Mouse (Mus musculus): ENCODE measurements at regions not wholly inside any gene's neighbourhood (a gene's known extent, or its start where the extent isn't known, plus 50 kb on each side); places are given as distances from the start of the nearest gene placed in this dataset.

DNA sequence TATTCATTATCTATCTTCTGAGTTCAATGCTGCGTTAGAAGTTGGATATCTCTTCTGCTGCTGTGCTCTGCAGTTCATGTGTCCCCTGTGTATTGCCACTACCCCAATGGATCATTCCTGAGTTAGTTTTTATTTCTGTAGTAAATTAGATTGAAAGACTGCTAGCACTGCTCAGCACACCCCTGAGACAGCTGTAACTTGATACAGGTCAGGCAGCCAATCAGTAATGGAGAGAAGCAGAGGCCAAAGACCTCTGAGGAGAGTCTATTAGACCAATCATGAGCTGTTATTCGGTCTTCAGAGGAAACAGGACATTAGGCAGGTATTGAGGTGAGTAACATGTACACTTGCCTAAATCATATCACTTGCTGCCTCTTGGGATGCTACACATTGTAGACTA lies 837.5 kb upstream of the Chordc1 start:
- Histone ChIP-seq H3K79me2 (replicated peaks; ENCODE audit: control insufficient read depth, extremely low read depth, insufficient read depth, poor library complexity, severe bottlenecking) (no peaks in the 10 kb centered on the region), H3K9ac (ENCODE audit: insufficient read depth, low read depth) (no peak overlapping the region), H3K4me1 (ENCODE audit: control insufficient read depth in 1 of 2, insufficient read depth in 2 of 2) (no peaks in the 10 kb centered on the region), H3K27ac (ENCODE audit: insufficient read depth, low read depth) (no peak overlapping the region), H3K27me3 (replicated peaks) (no peaks in the 10 kb centered on the region), H3K36me3 (replicated peaks in 1 of 2; ENCODE audit: control insufficient read depth in 1 of 2, insufficient read depth in 1 of 2, low read length in 1 of 2) (no peaks in the 10 kb centered on the region), H3K9me3 (replicated peaks; ENCODE audit: low read length) (no peaks in the 10 kb centered on the region), H3K4me3 (replicated peaks in 1 of 3; ENCODE audit: low read depth in 2 of 3, low read length in 2 of 3, poor library complexity in 1 of 3) (no peak overlapping the region), H3K4me2 (ENCODE audit: insufficient read depth, low read depth, poor library complexity, severe bottlenecking) (no peak overlapping the region)
- TF ChIP-seq EP300 (IDR thresholded peaks at IDR 0.05; ENCODE audit: low read length) (no peak), RCOR1 (conservative IDR thresholded peaks at IDR 0.05; ENCODE audit: low read depth, low read length) (no peak), NELFE (IDR thresholded peaks at IDR 0.05; ENCODE audit: low read depth, low read length) (no peak), TCF12 (IDR thresholded peaks at IDR 0.05; ENCODE audit: low read depth, low read length) (no peak), GABPA (IDR thresholded peaks at IDR 0.05; ENCODE audit: insufficient replicate concordance, low read depth, low read length) (no peak)
- no peak for DNase-seq (ENCODE audit: extremely low read depth)
- dilution Hi-C loops (cut with MboI; ENCODE audit: extremely low pct_ligation_motif_present, extremely low pct_unique_long_range_greater_than_20kb, low sequenced_read_pairs): no loop called here
- in situ Hi-C loops (cut with MboI; ENCODE audit: low pct_ligation_motif_present, low pct_unique_long_range_greater_than_20kb, low sequenced_read_pairs): no loop called here

- no peak overlapping the region for H3K4me2 ChIP-seq (ENCODE audit: insufficient read depth, low read depth, poor library complexity, severe bottlenecking)
- no peaks in the 10 kb centered on the region for H3K27me3 ChIP-seq (replicated peaks)
- H3K36me3 ChIP-seq (replicated peaks in 1 of 2; ENCODE audit: control insufficient read depth in 1 of 2, insufficient read depth in 1 of 2, low read length in 1 of 2): no peaks in the 10 kb centered on the region
- no peak overlapping the region for H3K4me3 ChIP-seq (replicated peaks in 1 of 3; ENCODE audit: low read depth in 2 of 3, low read length in 2 of 3, poor library complexity in 1 of 3)
- no peaks in the 10 kb centered on the region for H3K4me1 ChIP-seq (ENCODE audit: control insufficient read depth in 1 of 2, insufficient read depth in 2 of 2)
- H3K9ac ChIP-seq (ENCODE audit: insufficient read depth, low read depth): no peak overlapping the region
- TF ChIP-seq ZC3H11A (IDR thresholded peaks at IDR 0.05; ENCODE audit: low read depth, low read length) (no peak), TCF12 (IDR thresholded peaks at IDR 0.05; ENCODE audit: low read depth, low read length) (no peak), JUND (conservative IDR thresholded peaks at IDR 0.05; ENCODE audit: low read depth, low read length) (no peak), UBTF (IDR thresholded peaks at IDR 0.05; ENCODE audit: low read depth, low read length) (no peak), RAD21 (IDR thresholded peaks at IDR 0.05; ENCODE audit: low read depth, low read length) (no peak), ZNF384 (IDR thresholded peaks at IDR 0.05; ENCODE audit: low read depth, low read length) (no peak), HCFC1 (IDR thresholded peaks at IDR 0.05; ENCODE audit: low read depth, low read length) (no peak), CTCF (conservative IDR thresholded peaks at IDR 0.05 in 1 of 2, IDR thresholded peaks at IDR 0.05 in 1 of 2; ENCODE audit: low read depth in 2 of 2, low read length in 2 of 2) (no peak)
- H3K9me3 ChIP-seq (replicated peaks; ENCODE audit: low read length): peaks cover 2% of the 10 kb centered on the region
- no peaks in the 10 kb centered on the region for H3K79me2 ChIP-seq (replicated peaks; ENCODE audit: control insufficient read depth, extremely low read depth, insufficient read depth, poor library complexity, severe bottlenecking)
- in situ Hi-C loops (cut with MboI; ENCODE audit: low pct_ligation_motif_present, low pct_unique_long_range_greater_than_20kb, low sequenced_read_pairs) (no loop called here), dilution Hi-C loops (cut with MboI; ENCODE audit: extremely low pct_ligation_motif_present, extremely low pct_unique_long_range_greater_than_20kb, low sequenced_read_pairs) (no loop called here)
- DNase-seq (ENCODE audit: extremely low read depth): no peak
- no peak overlapping the region for H3K27ac ChIP-seq (ENCODE audit: insufficient read depth, low read depth)
Observed at GRCm38 (mm10) chr9:17466379-17466778, 825.5 kb upstream of the Chordc1 start.

GRCm38 (mm10) chr9:17484701-17485422 lies 807.1 kb upstream of the Chordc1 start:
- no peak overlapping the region for H3K4me2 ChIP-seq (ENCODE audit: insufficient read depth, low read depth, poor library complexity, severe bottlenecking)
- no peaks in the 10 kb centered on the region for H3K36me3 ChIP-seq (replicated peaks in 1 of 2; ENCODE audit: control insufficient read depth in 1 of 2, insufficient read depth in 1 of 2, low read length in 1 of 2)
- H3K27me3 ChIP-seq (replicated peaks): no peaks in the 10 kb centered on the region
- dilution Hi-C loops (cut with MboI; ENCODE audit: extremely low pct_ligation_motif_present, extremely low pct_unique_long_range_greater_than_20kb, low sequenced_read_pairs) (no loop called here), in situ Hi-C loops (cut with MboI; ENCODE audit: low pct_ligation_motif_present, low pct_unique_long_range_greater_than_20kb, low sequenced_read_pairs) (no loop called here)
- DNase-seq (ENCODE audit: extremely low read depth): no peak
- no peaks in the 10 kb centered on the region for H3K9me3 ChIP-seq (replicated peaks; ENCODE audit: low read length)
- no peaks in the 10 kb centered on the region for H3K79me2 ChIP-seq (replicated peaks; ENCODE audit: control insufficient read depth, extremely low read depth, insufficient read depth, poor library complexity, severe bottlenecking)
- no peak overlapping the region for H3K4me3 ChIP-seq (replicated peaks in 1 of 3; ENCODE audit: low read depth in 2 of 3, low read length in 2 of 3, poor library complexity in 1 of 3)
- TF ChIP-seq POLR2AphosphoS2 (IDR thresholded peaks at IDR 0.05; ENCODE audit: low read depth, low read length): no peak
- H3K4me1 ChIP-seq (ENCODE audit: control insufficient read depth in 1 of 2, insufficient read depth in 2 of 2): no peaks in the 10 kb centered on the region
- no peak overlapping the region for H3K9ac ChIP-seq (ENCODE audit: insufficient read depth, low read depth)
- H3K27ac ChIP-seq (ENCODE audit: insufficient read depth, low read depth): no peak overlapping the region
